Mouse (Mus musculus) T-cell, adult 2 months (primary cell): ENCODE results near the gene Gm13271.
"Not testable (repeated sequence)": the region's sequence is repeated elsewhere in the genome, so short reads cannot be mapped to it uniquely, and the experiment has no call there.

Experiments used
- DNase-seq: peaks from one replicate; pipeline ENCODE4 v3.0.0; 2022; ENCODE audit warnings: low spot score

The Gm13271 gene

GRCm38 (mm10) chr4:88754818-88755340, at the start of gene Gm13271:
Gene Gm13271 (plus strand): TSS chr4:88754868.
- peak; percentile 56 for DNase-seq

- no peak for DNase-seq
Observed at GRCm38 (mm10) chr4:88705924-88706323, 48.7 kb upstream of the Gm13271 start.

GRCm38 (mm10) chr4:88707128-88707826, 47.4 kb upstream of the Gm13271 start:
- no peak for DNase-seq

- DNase-seq, result no peak
Observed at GRCm38 (mm10) chr4:88714281-88714680, 40.4 kb upstream of the Gm13271 start.

GRCm38 (mm10) chr4:88715059-88715458, 39.6 kb upstream of the Gm13271 start:
- DNase-seq, result no peak

GRCm38 (mm10) chr4:88718715-88719114, 36.0 kb upstream of the Gm13271 start:
- DNase-seq, result no peak

- peak; percentile 79 for DNase-seq
Observed at GRCm38 (mm10) chr4:88721791-88722721, 32.6 kb upstream of the Gm13271 start, which contains the start of the genes Gm26566 and Klhl9. Gene Gm26566 (plus strand): TSS chr4:88721805. Gene Klhl9 (minus strand): TSS chr4:88722465.

GRCm38 (mm10) chr4:88723497-88724090, 31.1 kb upstream of the Gm13271 start:
- DNase-seq, result no peak

- DNase-seq, result no peak
Observed at GRCm38 (mm10) chr4:88726727-88727126, 27.9 kb upstream of the Gm13271 start.

GRCm38 (mm10) chr4:88727324-88727723, 27.3 kb upstream of the Gm13271 start:
- DNase-seq, result peak; percentile 43

GRCm38 (mm10) chr4:88738480-88738879, 16.2 kb upstream of the Gm13271 start:
- DNase-seq, result peak; percentile 66

- no peak for DNase-seq
Observed at GRCm38 (mm10) chr4:88739036-88739435, 15.6 kb upstream of the Gm13271 start.

GRCm38 (mm10) chr4:88741426-88741825, 13.2 kb upstream of the Gm13271 start:
- DNase-seq, result no peak

GRCm38 (mm10) chr4:88742771-88743371, 11.8 kb upstream of the Gm13271 start:
- DNase-seq, result no peak

GRCm38 (mm10) chr4:88744207-88744606, 10.5 kb upstream of the Gm13271 start:
- no peak for DNase-seq

GRCm38 (mm10) chr4:88749926-88750325, 4.7 kb upstream of the Gm13271 start:
- DNase-seq, result no peak

- DNase-seq, result not testable (repeated sequence)
Observed at GRCm38 (mm10) chr4:88756581-88757513, 2.2 kb downstream of the Gm13271 start.

- DNase-seq, result peak; percentile 88
Observed at GRCm38 (mm10) chr4:88757628-88758031, 3.0 kb downstream of the Gm13271 start.

- DNase-seq, result not testable (repeated sequence)
Observed at GRCm38 (mm10) chr4:88758751-88759150, 4.1 kb downstream of the Gm13271 start.

GRCm38 (mm10) chr4:88759610-88760268, 5.1 kb downstream of the Gm13271 start, which contains the start of gene Gm13283:
Gene Gm13283 (plus strand): TSS chr4:88760119.
- DNase-seq, result peak; percentile 21
